Mouse (Mus musculus): ENCODE measurements around the gene St8sia4. TPM values are rescaled to one million over a fixed set of nuclear protein-coding genes. Genes with fewer than 3 reads are reported as not detected.

The St8sia4 gene
- total RNA-seq (2012; rRNA removed) (1.3 and 1.6 TPM in 2 replicates), polyA plus RNA-seq (2012; ENCODE audit: insufficient read depth in 1 of 2, insufficient read length in 2 of 2, low read depth in 1 of 2, low replicate concordance in 2 of 2, missing spikeins in 1 of 2) (under 1 TPM in 1 of 2 experiments, not detected in 1; 0.81 TPM)

DNA sequence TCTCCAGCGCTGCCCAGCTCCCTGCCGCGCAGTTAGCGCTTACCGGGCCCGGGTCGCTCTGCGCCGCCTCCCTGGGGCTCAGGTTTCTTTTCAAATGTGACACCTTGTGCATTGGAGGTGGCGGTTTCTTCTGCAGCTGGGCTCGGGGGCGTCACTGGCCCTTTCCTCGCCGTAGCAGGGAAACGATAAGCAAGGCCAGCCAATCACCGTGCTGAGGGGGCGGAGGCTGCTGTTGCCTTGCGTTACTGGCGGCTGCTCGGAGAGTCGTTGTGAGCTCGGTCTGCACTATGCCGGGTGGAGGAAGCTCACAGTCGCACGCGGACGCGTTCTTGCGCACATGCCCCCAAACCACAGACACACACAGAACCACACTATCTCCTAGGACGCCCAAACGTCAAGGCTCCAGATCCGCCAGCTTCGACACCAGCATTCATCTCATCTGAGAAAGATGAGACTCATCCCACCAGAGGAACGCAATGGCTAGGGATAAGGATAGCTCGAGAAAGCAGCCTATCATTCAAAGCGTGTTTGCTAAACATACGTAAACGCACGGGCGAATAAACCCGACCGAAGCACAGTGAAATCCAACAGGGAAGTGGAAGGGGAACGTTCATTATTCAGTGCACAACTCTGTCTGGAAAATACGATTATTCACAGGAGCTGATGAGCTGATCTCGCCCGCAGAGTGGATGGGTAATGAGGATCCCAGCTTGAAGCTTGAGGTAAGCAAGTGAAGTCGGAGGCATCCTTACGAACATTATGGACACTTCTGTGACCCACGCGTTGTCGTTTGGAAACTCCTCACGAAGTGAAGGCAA is at the start of gene St8sia4:
Gene St8sia4 (minus strand): TSS at position 137 of the 818 bp plus-strand sequence.
- DNase-seq (ENCODE audit: low read depth, low spot score), result peak; percentile 99
- peak within 1 kb of the TSS; percentile 59 for H3K9ac ChIP-seq (ENCODE audit: control insufficient read depth, low read depth, low read length, poor library complexity, severe bottlenecking)
- H3K27ac ChIP-seq (ENCODE audit: control insufficient read depth, low read depth, low read length), result peak within 1 kb of the TSS; percentile 66
- no peaks in the 10 kb centered on the region for H3K27me3 ChIP-seq (ENCODE audit: control insufficient read depth in 1 of 2, insufficient read depth in 2 of 2, low read length in 2 of 2)
- peaks cover 0 to 18% of the 10 kb centered on the region in 2 experiments; a peak in 2 of 4 replicates for H3K36me3 ChIP-seq (ENCODE audit: control insufficient read depth in 1 of 2, insufficient read depth in 2 of 2, low read length in 2 of 2)
- peak within 1 kb of the TSS; percentile 56 to 67 for H3K4me3 ChIP-seq (ENCODE audit: control insufficient read depth in 1 of 2, insufficient read depth in 1 of 2, low read depth in 2 of 2, low read length in 2 of 2)
- no peaks in the 10 kb centered on the region for H3K9me3 ChIP-seq (replicated peaks; ENCODE audit: insufficient read depth, low read length)
- H3K79me2 ChIP-seq (ENCODE audit: control insufficient read depth, insufficient read depth, low read length, poor library complexity), result no peaks in the 10 kb centered on the region
- peaks cover 5 to 26% of the 10 kb centered on the region in 2 experiments for H3K4me1 ChIP-seq (ENCODE audit: control insufficient read depth in 1 of 2, insufficient read depth in 2 of 2, low read length in 2 of 2)
- no peak; the same call in 1 of the 2 replicates for TF ChIP-seq HCFC1 (IDR thresholded peaks at IDR 0.05; ENCODE audit: low read depth, low read length)
- TF ChIP-seq ETS1 (IDR thresholded peaks at IDR 0.05; ENCODE audit: low read depth, low read length), result peak; percentile 71
- TF ChIP-seq TBP (IDR thresholded peaks at IDR 0.05; ENCODE audit: low read depth, low read length), result peak; percentile 89; the same call in 1 of the 2 replicates
- no peak for TF ChIP-seq ZKSCAN1 (IDR thresholded peaks at IDR 0.05; ENCODE audit: low read depth, low read length)
- TF ChIP-seq CHD2 (IDR thresholded peaks at IDR 0.05; ENCODE audit: low read length), result no peak
- no peak for TF ChIP-seq MAFK (IDR thresholded peaks at IDR 0.05; ENCODE audit: borderline replicate concordance, low read depth, low read length)
- TF ChIP-seq ZC3H11A (IDR thresholded peaks at IDR 0.05; ENCODE audit: low read depth, low read length), result no peak
- no peak; the same call in 1 of the 2 replicates for TF ChIP-seq MYB (IDR thresholded peaks at IDR 0.05; ENCODE audit: low read depth, low read length)
- TF ChIP-seq TCF12 (IDR thresholded peaks at IDR 0.05; ENCODE audit: low read depth, low read length), result peak; percentile 80
- peak; percentile 90 for TF ChIP-seq BHLHE40 (IDR thresholded peaks at IDR 0.05; ENCODE audit: borderline replicate concordance, low read depth, low read length)
- peak; percentile 91 for TF ChIP-seq POLR2AphosphoS5 (IDR thresholded peaks at IDR 0.05; ENCODE audit: borderline replicate concordance, low read depth, low read length)
- TF ChIP-seq MXI1 (IDR thresholded peaks at IDR 0.05; ENCODE audit: low read depth, low read length), result peak; percentile 94
- TF ChIP-seq RCOR1 (IDR thresholded peaks at IDR 0.05; ENCODE audit: low read depth, low read length), result peak; percentile 38; the same call in 1 of the 2 replicates
- peak; percentile 78 for TF ChIP-seq MAZ (IDR thresholded peaks at IDR 0.05; ENCODE audit: low read depth, low read length)
- TF ChIP-seq JUND (IDR thresholded peaks at IDR 0.05; ENCODE audit: low read depth, low read length), result no peak
- TF ChIP-seq NELFE (IDR thresholded peaks at IDR 0.05; ENCODE audit: low read depth, low read length), result peak; percentile 92
- no peak for TF ChIP-seq CTCF (IDR thresholded peaks at IDR 0.05 in 2 of 3, conservative IDR thresholded peaks at IDR 0.05 in 1 of 3; ENCODE audit: control insufficient read depth in 1 of 3, insufficient read depth in 1 of 3, low read depth in 2 of 3, low read length in 3 of 3, poor library complexity in 1 of 3, severe bottlenecking in 1 of 3)
- TF ChIP-seq GATA1 (IDR thresholded peaks at IDR 0.05; ENCODE audit: low read depth, low read length), result peak; percentile 85
- peak; percentile 94 for TF ChIP-seq SIN3A (IDR thresholded peaks at IDR 0.05; ENCODE audit: low read length)
- TF ChIP-seq TAL1 (IDR thresholded peaks at IDR 0.05; ENCODE audit: low read length), result no peak
- no peak for TF ChIP-seq GABPA (IDR thresholded peaks at IDR 0.05; ENCODE audit: low read depth, low read length)
- peak; percentile 95 to 97 for TF ChIP-seq POLR2A (IDR thresholded peaks at IDR 0.05; ENCODE audit: control insufficient read depth in 1 of 2, insufficient read depth in 1 of 2, low read depth in 1 of 2, low read length in 2 of 2, poor library complexity in 1 of 2)
- 0 out of 2 replicates have a peak, but pooled peaks have one; percentile 9 for TF ChIP-seq USF1 (IDR thresholded peaks at IDR 0.05; ENCODE audit: low read depth, low read length)
- TF ChIP-seq UBTF (IDR thresholded peaks at IDR 0.05; ENCODE audit: borderline replicate concordance, insufficient read depth, low read depth, low read length), result no peak
- TF ChIP-seq ZMIZ1 (IDR thresholded peaks at IDR 0.05; ENCODE audit: low read depth, low read length), result peak; percentile 94
- TF ChIP-seq KAT2A (conservative IDR thresholded peaks at IDR 0.05; ENCODE audit: low read depth, low read length), result no peak; the same call in 1 of the 2 replicates
- TF ChIP-seq ZNF384 (IDR thresholded peaks at IDR 0.05; ENCODE audit: low read depth, low read length), result no peak
- no peak for TF ChIP-seq USF2 (IDR thresholded peaks at IDR 0.05; ENCODE audit: borderline replicate concordance in 1 of 2, insufficient read depth in 1 of 2, low read depth in 1 of 2, low read length in 2 of 2)
- no peak for TF ChIP-seq RAD21 (IDR thresholded peaks at IDR 0.05; ENCODE audit: low read depth, low read length)
- no peak; the same call in 1 of the 2 replicates for TF ChIP-seq E2F4 (IDR thresholded peaks at IDR 0.05; ENCODE audit: borderline replicate concordance, low read depth, low read length)
- peak; percentile 98 for TF ChIP-seq MYC (IDR thresholded peaks at IDR 0.05; ENCODE audit: low read depth, low read length)
- TF ChIP-seq MAX (IDR thresholded peaks at IDR 0.05; ENCODE audit: low read length), result peak; percentile 97
- TF ChIP-seq CHD1 (IDR thresholded peaks at IDR 0.05; ENCODE audit: low read depth, low read length), result no peak
- peak; percentile 27; the same call in 1 of the 2 replicates for TF ChIP-seq ELF1 (IDR thresholded peaks at IDR 0.05; ENCODE audit: low read depth, low read length)
- peak; percentile 59 for TF ChIP-seq NRF1 (IDR thresholded peaks at IDR 0.05; ENCODE audit: insufficient read depth, low read depth, low read length, poor library complexity, severe bottlenecking)

Data from MEL (cell line).